Mouse (Mus musculus) intestine, embryonic 14.5 days (tissue): ENCODE data around the gene Hes3. TPM values are rescaled to one million over a fixed set of nuclear protein-coding genes. Genes with fewer than 3 reads are reported as not detected.

ENCODE experiments used
- ATAC-seq: fragments of 200-750 bp; cut with Nextera tagmentation; replicated peaks from 2 replicates; pipeline ENCODE4 v1.8.0; 2017; ENCODE audit warnings: low read depth, moderate number of reproducible peaks, moderate TSS enrichment, moderate library complexity; ENCODE audit not compliant: low FRiP score, low TSS enrichment
- DNase-seq: peaks from one replicate; pipeline ENCODE4 v3.0.0-alpha.2; 2018; ENCODE audit warnings: low spot score
- H3K27ac ChIP-seq: fragments of 300-500 bp; sonication (generic); 2 replicates; pipeline ENCODE4 v1.5.1; 2014; ENCODE audit warnings: low read depth, mild to moderate bottlenecking, control low read depth
- H3K27me3 ChIP-seq: fragments of 300-500 bp; sonication (generic); replicated peaks from 2 replicates; pipeline ENCODE4 v1.6.1; 2014; ENCODE audit warnings: low read length, control low read depth; ENCODE audit not compliant: control insufficient read depth, insufficient read depth
- H3K36me3 ChIP-seq: fragments of 300-500 bp; sonication (generic); 2 replicates; pipeline ENCODE4 v1.6.1; 2014; ENCODE audit warnings: low read length, control low read depth; ENCODE audit not compliant: control insufficient read depth, insufficient read depth
- H3K4me1 ChIP-seq: fragments of 300-500 bp; sonication (generic); replicated peaks from 2 replicates; pipeline ENCODE4 v1.6.1; 2014; ENCODE audit warnings: low read length, control low read depth, mixed read lengths; ENCODE audit not compliant: control insufficient read depth, insufficient read depth
- H3K4me2 ChIP-seq: fragments of 300-500 bp; sonication (generic); 2 replicates; pipeline ENCODE4 v1.6.1; 2014; ENCODE audit warnings: low read length
- H3K4me3 ChIP-seq: fragments of 300-500 bp; sonication (generic); 2 replicates; pipeline ENCODE4 v1.5.1; 2014; ENCODE audit warnings: low read depth, low read length, control low read depth, mixed read lengths
- H3K9ac ChIP-seq: fragments of 300-500 bp; sonication (generic); 2 replicates; pipeline ENCODE4 v1.6.1; 2014; ENCODE audit warnings: mild to moderate bottlenecking, low read length
- H3K9me3 ChIP-seq: fragments of 300-500 bp; sonication (generic); 2 replicates; pipeline ENCODE4 v1.6.1; 2016; ENCODE audit warnings: low read length, control low read depth; ENCODE audit not compliant: control insufficient read depth
- WGBS: fragments of 180-500 bp; shearing (Covaris S2); extraction: QIAGEN DNeasy Blood & Tissue Kit; methylation state at CpG from one replicate; pipeline ENCODE4 v1.1.7; 2014; 5-methylcytosine and 5-hydroxymethylcytosine counted together
- polyA plus RNA-seq: library from polyadenylated mRNA; unstranded; fragments of >200 nt; fragmentation: Nextera tagmentation; extraction: Ambion mirVana; gene quantifications from 2 replicates; pipeline ENCODE4 v1.2.1, GENCODE M21; 2014

The Hes3 gene
- polyA plus RNA-seq, 1 experiment from 2014 or later, result not detected

DNA sequence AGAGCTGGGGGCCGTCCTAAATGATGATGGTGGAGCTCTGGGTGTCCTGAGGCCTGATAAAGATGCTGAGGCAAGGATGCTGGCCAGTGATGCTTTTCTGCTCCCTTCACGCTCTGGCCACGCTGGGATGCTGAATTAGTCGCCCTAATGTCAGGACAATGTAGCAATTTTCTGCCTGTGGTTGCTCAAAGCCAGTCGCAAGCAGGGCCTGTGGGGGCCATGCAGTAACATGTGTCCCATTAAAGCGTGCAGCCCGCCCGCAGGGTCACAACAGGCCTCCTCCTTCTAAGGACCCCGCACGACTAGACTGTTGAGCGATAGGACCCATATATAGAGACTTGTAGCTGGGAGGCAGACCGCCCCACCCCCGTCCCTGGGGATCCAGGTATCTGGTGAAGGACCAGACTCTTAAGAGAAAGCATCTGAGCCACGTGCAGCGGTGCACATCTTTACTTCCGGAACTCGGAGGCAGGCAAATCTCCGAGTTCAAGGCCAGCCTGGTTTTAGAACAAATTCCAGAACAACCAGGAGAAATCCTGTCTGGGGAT is 3.0 kb downstream of the Hes3 start:
- H3K9me3 ChIP-seq, result no peaks in the 10 kb centered on the region
- H3K4me1 ChIP-seq, result peaks cover 14% of the 10 kb centered on the region
- no peak for DNase-seq
- H3K4me2 ChIP-seq, result no peak overlapping the region
- ATAC-seq, result no peak
- no peak overlapping the region for H3K9ac ChIP-seq
- WGBS, result 55% methylated on average over 18 of the region's 18 CpGs
- no peak overlapping the region for H3K27ac ChIP-seq
- no peaks in the 10 kb centered on the region for H3K36me3 ChIP-seq
- H3K4me3 ChIP-seq, result no peak overlapping the region
- H3K27me3 ChIP-seq, result peaks cover 85% of the 10 kb centered on the region

DNA sequence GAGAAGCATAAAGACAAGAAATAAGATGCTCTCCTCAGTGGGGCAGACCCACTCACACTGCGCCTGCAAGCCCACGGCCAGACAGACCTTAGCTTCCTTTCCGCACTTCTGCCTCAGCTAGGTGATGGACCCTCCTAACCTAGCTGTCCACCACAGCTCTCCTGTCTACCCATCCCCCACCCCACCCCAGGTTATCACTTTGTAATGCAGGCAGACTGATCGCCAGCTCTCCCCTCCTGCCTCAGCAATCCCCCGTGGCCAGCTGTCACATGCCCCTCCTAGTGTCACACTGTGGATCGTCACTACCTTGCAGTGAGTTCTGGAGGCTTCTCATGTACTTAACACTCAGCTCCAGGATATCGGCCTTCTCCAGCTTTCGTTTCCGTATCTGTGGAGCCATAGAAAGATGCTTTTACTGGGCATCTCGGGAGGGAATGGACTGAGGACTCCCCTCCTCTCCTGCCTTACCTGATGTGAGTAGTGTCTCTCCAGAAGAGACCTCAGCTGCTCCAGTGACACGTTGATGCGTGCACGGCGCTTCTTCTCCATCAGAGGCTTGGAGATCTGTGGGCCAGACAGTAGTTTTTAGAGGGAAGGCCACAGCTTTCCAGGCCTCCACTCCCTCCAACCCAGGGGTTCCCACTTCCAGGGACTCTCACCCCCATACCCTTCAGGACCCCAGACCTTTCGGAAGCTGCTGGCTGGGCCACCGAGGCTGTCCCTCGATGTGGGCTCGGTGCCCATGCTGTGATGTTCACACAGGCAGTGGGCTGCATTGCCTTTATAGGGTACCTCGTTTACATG is 3.9 kb downstream of the Hes3 start:
- WGBS, result 17% methylated on average over 18 of the region's 19 CpGs
- H3K36me3 ChIP-seq, result no peaks in the 10 kb centered on the region
- no peak for ATAC-seq
- H3K4me1 ChIP-seq, result peaks cover 16% of the 10 kb centered on the region
- peaks cover 91% of the 10 kb centered on the region for H3K27me3 ChIP-seq
- DNase-seq, result no peak
- no peak overlapping the region for H3K27ac ChIP-seq
- H3K9ac ChIP-seq, result no peak overlapping the region
- no peaks in the 10 kb centered on the region for H3K9me3 ChIP-seq
- no peak overlapping the region for H3K4me3 ChIP-seq
- no peak overlapping the region for H3K4me2 ChIP-seq

DNA sequence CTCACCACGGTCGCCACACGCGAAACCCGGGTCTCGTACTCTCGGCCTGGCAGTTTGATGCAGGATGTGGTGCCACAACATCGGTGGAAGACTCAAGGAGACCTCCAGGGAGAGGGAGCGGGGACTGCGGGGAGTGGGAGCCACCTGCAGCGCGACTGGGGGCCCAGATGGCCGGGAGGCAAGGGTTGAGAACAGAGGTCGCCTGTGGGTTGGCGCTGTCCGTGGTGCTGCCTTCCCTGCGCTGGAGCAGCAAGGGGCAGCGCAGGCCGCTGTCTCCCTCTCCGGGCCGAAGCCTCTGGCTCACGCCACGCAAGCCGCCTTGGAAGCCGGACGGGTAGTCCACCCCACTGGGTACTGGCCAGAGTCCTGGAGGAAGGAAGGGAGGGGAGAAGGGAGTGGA is 4.6 kb downstream of the Hes3 start:
- 8% methylated on average over 26 of the region's 26 CpGs for whole genome bisulfite sequencing
- Histone ChIP-seq H3K9me3 (no peaks in the 10 kb centered on the region), H3K27me3 (peaks cover 91% of the 10 kb centered on the region), H3K36me3 (no peaks in the 10 kb centered on the region), H3K27ac (no peak overlapping the region), H3K4me3 (no peak overlapping the region), H3K4me1 (peaks cover 11% of the 10 kb centered on the region; the same call in 1 of the 2 replicates), H3K4me2 (no peak overlapping the region), H3K9ac (no peak overlapping the region)
- ATAC-seq, result no peak
- DNase-seq, result peak; percentile 86

DNA sequence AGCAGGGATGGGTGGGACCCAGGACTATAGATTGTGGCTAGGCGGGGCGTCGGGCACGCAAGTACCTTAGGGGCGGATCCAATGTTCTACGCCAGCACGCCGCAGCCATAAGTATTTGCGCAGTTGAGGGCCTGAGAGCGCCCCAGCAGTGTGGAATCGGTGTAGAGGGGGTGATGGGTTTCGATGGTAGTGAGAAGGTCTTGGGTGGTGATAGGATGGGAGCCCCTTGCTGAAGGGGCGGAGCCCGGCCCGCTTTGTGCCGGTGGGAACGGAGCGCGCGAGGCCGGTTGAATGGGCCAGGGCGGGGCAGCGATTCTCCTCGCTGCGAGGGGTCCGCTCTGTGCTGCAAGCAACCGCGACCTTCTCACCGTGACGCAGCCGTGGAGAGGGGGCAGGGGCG is 5.3 kb downstream of the Hes3 start:
- Histone ChIP-seq H3K27ac (no peak overlapping the region), H3K4me1 (peaks cover 11% of the 10 kb centered on the region; the same call in 1 of the 2 replicates), H3K9ac (no peak overlapping the region), H3K4me3 (no peak overlapping the region), H3K4me2 (peak overlapping the region; percentile 20; the same call in 1 of the 2 replicates), H3K36me3 (no peaks in the 10 kb centered on the region), H3K9me3 (no peaks in the 10 kb centered on the region), H3K27me3 (peaks cover 91% of the 10 kb centered on the region)
- 2% methylated on average over 32 of the region's 32 CpGs for WGBS
- no peak for DNase-seq
- no peak for ATAC-seq

DNA sequence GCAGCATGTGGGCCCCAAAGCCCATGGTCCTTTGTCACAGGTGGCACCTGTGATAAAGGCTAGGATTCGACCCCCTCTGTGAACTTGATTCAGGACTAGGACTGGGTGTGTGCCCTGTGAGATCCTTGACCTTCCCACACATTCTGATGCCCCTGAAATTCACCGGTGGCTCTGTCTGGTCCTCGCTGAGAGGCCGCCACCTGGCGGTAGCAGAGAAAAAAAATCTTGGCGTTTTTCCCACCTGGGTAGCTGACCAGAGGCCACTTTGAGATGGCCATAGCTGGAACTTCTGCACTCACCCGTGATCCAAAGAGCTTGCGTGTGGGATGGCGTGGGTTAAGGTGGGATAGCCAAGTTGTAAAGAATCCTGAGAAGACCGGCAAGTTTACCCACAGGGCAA is 6.0 kb downstream of the Hes3 start:
- H3K9me3 ChIP-seq, result no peaks in the 10 kb centered on the region
- peaks cover 90% of the 10 kb centered on the region for H3K27me3 ChIP-seq
- WGBS, result 3% methylated on average over 10 of the region's 10 CpGs
- H3K4me1 ChIP-seq, result peaks cover 8% of the 10 kb centered on the region; the same call in 1 of the 2 replicates
- no peak overlapping the region for H3K27ac ChIP-seq
- DNase-seq (no peak), ATAC-seq (no peak)
- H3K9ac ChIP-seq, result no peak overlapping the region
- H3K36me3 ChIP-seq, result 0 out of 2 replicates have a peak, but pooled peaks cover 4% of the 10 kb centered on the region
- H3K4me2 ChIP-seq, result no peak overlapping the region
- H3K4me3 ChIP-seq, result no peak overlapping the region

DNA sequence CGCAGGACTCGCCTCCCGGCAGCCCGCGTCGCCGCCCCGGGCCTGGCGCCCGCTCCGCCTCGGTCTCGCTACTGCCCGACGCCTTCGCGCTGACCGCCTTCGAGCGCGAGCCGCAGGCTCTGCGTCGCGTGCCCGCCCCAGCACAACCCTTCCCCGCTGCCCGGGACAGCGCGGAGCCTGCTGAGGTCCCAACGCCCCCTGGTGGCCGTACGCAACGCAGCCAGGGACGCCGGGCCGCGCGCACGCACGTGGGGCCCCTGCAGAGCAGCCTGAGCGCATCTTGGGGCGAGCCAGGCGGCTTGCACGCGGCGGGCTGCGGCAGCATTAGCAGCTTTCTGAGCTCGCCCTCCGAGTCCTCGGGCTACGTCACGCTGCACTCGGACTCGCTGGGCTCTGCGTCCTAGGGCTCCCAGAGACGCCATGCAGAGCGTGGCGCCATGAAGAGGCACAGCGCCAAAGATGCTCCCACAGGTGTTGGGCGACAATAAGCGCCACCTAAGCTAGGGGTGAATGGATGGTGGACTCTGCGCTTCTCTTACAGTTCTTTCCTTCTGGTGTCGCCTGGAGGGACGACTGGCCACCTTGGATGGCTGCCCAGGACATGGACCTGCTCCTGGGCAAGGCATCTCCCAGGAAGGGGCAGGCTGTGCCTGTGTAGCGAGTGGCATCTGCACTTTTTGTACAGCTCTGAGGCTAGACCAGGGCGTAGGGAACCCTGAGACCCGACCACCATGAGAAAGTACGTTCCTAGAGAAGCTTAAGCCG is 8.1 kb downstream of the Hes3 start:
- no peak overlapping the region for H3K27ac ChIP-seq
- 0 out of 2 replicates have a peak, but pooled peaks cover 5% of the 10 kb centered on the region for H3K36me3 ChIP-seq
- WGBS, result 4% methylated on average over 70 of the region's 70 CpGs
- DNase-seq (peak; percentile 93), ATAC-seq (peak; percentile 70)
- H3K4me2 ChIP-seq, result peak overlapping the region; percentile 48
- peak overlapping the region; percentile 12 for H3K4me3 ChIP-seq
- H3K4me1 ChIP-seq, result 0 out of 2 replicates have a peak, but pooled peaks cover 3% of the 10 kb centered on the region
- H3K9ac ChIP-seq, result no peak overlapping the region
- peaks cover 75% of the 10 kb centered on the region for H3K27me3 ChIP-seq
- H3K9me3 ChIP-seq, result no peaks in the 10 kb centered on the region

DNA sequence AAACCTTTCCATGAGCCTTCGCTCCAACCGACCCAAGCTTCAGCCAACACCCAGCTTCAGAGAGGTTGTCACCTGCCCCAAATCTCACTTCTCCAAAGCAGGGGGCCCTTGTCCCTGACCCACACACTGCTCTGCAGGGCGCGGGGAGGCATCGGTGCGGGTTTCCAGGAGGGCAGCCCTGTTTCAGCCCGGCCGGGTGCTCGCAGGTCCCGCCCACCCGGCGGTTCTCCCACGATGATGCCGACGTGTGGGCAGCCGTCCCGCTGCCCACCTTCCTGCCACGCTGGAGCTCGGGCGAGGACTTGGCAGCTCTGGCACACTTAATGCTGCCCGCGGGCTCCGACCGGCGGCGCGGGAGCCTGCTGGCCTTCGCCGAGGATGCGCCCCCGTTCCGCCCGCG is 8.7 kb downstream of the Hes3 start:
- WGBS, result 18% methylated on average over 34 of the region's 34 CpGs
- Histone ChIP-seq H3K4me2 (peak overlapping the region; percentile 48), H3K27ac (no peak overlapping the region), H3K9ac (no peak overlapping the region), H3K4me1 (0 out of 2 replicates have a peak, but pooled peaks cover 3% of the 10 kb centered on the region), H3K9me3 (no peaks in the 10 kb centered on the region), H3K27me3 (peaks cover 69% of the 10 kb centered on the region), H3K36me3 (0 out of 2 replicates have a peak, but pooled peaks cover 5% of the 10 kb centered on the region), H3K4me3 (peak overlapping the region; percentile 12)
- ATAC-seq (no peak), DNase-seq (no peak)

DNA sequence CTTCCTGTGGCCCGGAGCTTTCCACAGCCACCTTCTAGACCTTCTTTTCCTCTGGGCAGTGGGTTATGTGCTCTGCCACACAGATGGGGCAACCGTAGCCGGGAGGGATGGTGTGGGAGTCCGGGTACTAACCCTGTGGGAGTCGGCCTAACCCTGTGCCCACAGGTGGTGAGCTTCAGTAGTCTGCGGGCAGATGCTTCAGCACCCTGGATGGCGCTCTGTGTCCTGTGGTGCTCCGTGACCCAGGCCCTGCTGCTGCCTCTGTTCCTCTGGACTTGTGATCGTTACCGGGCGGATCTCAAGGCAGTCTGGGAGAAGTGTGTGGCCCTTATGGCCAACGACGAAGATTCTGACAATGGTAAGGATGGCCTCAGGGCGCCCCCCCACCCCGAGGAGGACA is 9.9 kb downstream of the Hes3 start:
- Histone ChIP-seq H3K27ac (no peak overlapping the region), H3K4me1 (0 out of 2 replicates have a peak, but pooled peaks cover 3% of the 10 kb centered on the region), H3K4me2 (no peak overlapping the region), H3K4me3 (no peak overlapping the region), H3K9ac (no peak overlapping the region), H3K9me3 (no peaks in the 10 kb centered on the region), H3K27me3 (peaks cover 58% of the 10 kb centered on the region), H3K36me3 (0 out of 2 replicates have a peak, but pooled peaks cover 5% of the 10 kb centered on the region)
- ATAC-seq, result no peak
- 52% methylated on average over 15 of the region's 15 CpGs for WGBS
- no peak for DNase-seq
